Mouse (Mus musculus): Measurements from ENCODE around the gene Traf3ip3.

The Traf3ip3 gene

GRCm38 (mm10) chr1:193156316-193157110 is 45.0 kb downstream of the Traf3ip3 start:
- DNase-seq = no peak

- DNase-seq = no peak
Measured at GRCm38 (mm10) chr1:193153561-193153960, 47.9 kb downstream of the Traf3ip3 start.

GRCm38 (mm10) chr1:193152872-193153271 is 48.6 kb downstream of the Traf3ip3 start, which contains the start of gene Irf6:
Gene Irf6, plus strand, starts transcription at chr1:193153111.
- DNase-seq = no peak

- no peak for DNase-seq
Measured at GRCm38 (mm10) chr1:193151134-193151533, 50.4 kb downstream of the Traf3ip3 start.

GRCm38 (mm10) chr1:193149231-193149630 is 52.3 kb downstream of the Traf3ip3 start:
- no peak for DNase-seq

GRCm38 (mm10) chr1:193146416-193146815 is 55.1 kb downstream of the Traf3ip3 start:
- no peak for DNase-seq

GRCm38 (mm10) chr1:193145101-193145500 is 56.4 kb downstream of the Traf3ip3 start:
- no peak for DNase-seq

GRCm38 (mm10) chr1:193144516-193144915 is 57.0 kb downstream of the Traf3ip3 start:
- DNase-seq = no peak

GRCm38 (mm10) chr1:193142517-193143062 is 58.9 kb downstream of the Traf3ip3 start:
- DNase-seq = no peak

- DNase-seq = no peak
Measured at GRCm38 (mm10) chr1:193141118-193141517, 60.4 kb downstream of the Traf3ip3 start.

- DNase-seq = no peak
Measured at GRCm38 (mm10) chr1:193138669-193139068, 62.8 kb downstream of the Traf3ip3 start.

- DNase-seq = no peak
Measured at GRCm38 (mm10) chr1:193138087-193138486, 63.4 kb downstream of the Traf3ip3 start.

GRCm38 (mm10) chr1:193133726-193134125 is 67.8 kb downstream of the Traf3ip3 start:
- DNase-seq = no peak

- no peak for DNase-seq
Measured at GRCm38 (mm10) chr1:193132385-193132784, 69.1 kb downstream of the Traf3ip3 start.

GRCm38 (mm10) chr1:193131311-193131948 is 70.1 kb downstream of the Traf3ip3 start:
- no peak for DNase-seq

- no peak for DNase-seq
Measured at GRCm38 (mm10) chr1:193130839-193131238, 70.7 kb downstream of the Traf3ip3 start.

- DNase-seq = no peak
Measured at GRCm38 (mm10) chr1:193130456-193130825, 71.1 kb downstream of the Traf3ip3 start.

GRCm38 (mm10) chr1:193129786-193130455 is 71.6 kb downstream of the Traf3ip3 start, which contains the start of gene Diexf:
Gene Diexf, minus strand, starts transcription at chr1:193130272.
- peak; percentile 96 for DNase-seq

- no peak for DNase-seq
Measured at GRCm38 (mm10) chr1:193129321-193129720, 72.2 kb downstream of the Traf3ip3 start.

- DNase-seq = no peak
Measured at GRCm38 (mm10) chr1:193128055-193128454, 73.4 kb downstream of the Traf3ip3 start.

GRCm38 (mm10) chr1:193125835-193126234 is 75.7 kb downstream of the Traf3ip3 start:
- DNase-seq = no peak
